Mouse (Mus musculus) skeletal muscle tissue, adult 2 months (tissue): ENCODE measurements around the gene Gm19965.

Experiments used
- DNase-seq: peaks from one replicate; pipeline ENCODE4 v3.0.0-alpha.2; 2012; ENCODE audit warnings: low read depth, low spot score

Gm19965 gene

DNA sequence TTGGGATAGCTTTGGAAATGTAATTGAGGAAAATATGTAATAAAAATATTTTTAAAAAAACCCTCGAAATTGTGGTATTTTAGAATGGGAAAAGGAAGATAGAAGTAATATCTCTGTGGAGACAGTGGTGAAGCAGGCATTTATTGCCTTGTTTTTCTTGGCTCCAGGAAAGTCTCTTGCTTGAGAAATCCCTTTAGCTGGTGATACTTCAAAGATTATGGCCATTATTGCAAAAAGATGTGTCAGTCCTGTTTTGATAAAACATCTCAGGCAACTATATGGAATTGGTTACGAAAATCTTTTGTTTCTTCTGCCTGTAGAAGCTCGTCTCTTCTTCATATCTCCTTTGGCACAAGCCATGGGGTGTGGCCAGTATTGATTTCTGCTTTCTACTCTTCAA is at the start of gene Gm19965:
Gene Gm19965, plus strand, starts transcription at position 301 of the 400 bp plus-strand sequence.
- DNase-seq = no peak

DNA sequence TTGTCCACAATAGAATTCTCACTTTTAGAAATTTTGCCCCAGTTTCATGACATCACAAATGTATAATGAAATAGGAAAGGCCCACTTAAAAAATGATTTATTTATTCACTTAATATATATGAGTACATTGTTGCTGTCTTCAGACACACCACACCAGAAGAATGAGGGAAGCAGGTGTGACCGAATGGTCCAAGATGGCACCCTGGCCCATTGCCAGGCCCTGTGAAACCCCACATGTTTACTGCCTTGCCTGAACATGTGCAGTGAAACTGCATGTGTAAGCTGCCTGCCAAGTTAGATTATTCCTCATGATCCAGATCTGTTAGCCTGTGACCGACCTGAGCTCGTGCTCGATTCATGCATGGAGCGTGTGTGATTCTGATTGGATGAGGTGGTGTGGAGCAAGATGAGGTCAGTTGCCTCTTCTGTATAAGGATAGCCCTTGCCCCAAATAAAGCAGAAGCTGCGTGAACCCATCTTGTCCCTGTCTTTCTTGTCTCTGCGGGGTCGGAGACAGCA is 20.3 kb upstream of the Gm19965 start:
- DNase-seq = no peak
